In genomic region chr11:6705516-6705915, GRCm38 (mm10) we compare ENCODE assay signal across 20 mouse cellular contexts. TPM values are rescaled to one million over a fixed set of nuclear protein-coding genes. Genes with fewer than 3 reads are reported as not detected.
DNase-seq lines count a peak whose midpoint lies in the region; ATAC-seq lines count a peak whose summit lies in the region.
"Had no signal": no experiment of that assay in that cellular context is flagged by ENCODE, and none has a peak within 500 bp of the region (broad histone marks: within the 10 kb centered on the region; RNA-seq: fewer than 3 reads in every experiment).

No protein-coding gene starts in this region.

- no peak overlapping the region for H3K4me3 ChIP-seq in neural tube, embryonic 15.5 days (replicated peaks)
- H3K4me3 ChIP-seq: embryonic facial prominence, embryonic 12.5 days; heart, embryonic 10.5 days; hindbrain, embryonic 13.5 days had no signal

- no peak overlapping the region for H3K27ac ChIP-seq in neural tube, embryonic 15.5 days (replicated peaks)
- H3K27ac ChIP-seq: embryonic facial prominence, embryonic 12.5 days; heart, embryonic 10.5 days; hindbrain, embryonic 13.5 days had no signal

- H3K36me3 ChIP-seq in neural tube, embryonic 15.5 days = no peaks in the 10 kb centered on the region
- H3K36me3 ChIP-seq: embryonic facial prominence, embryonic 12.5 days; heart, embryonic 10.5 days; hindbrain, embryonic 13.5 days had no signal

- no peak overlapping the region for H3K9ac ChIP-seq in neural tube, embryonic 15.5 days (replicated peaks)
- H3K9ac ChIP-seq: embryonic facial prominence, embryonic 12.5 days; hindbrain, embryonic 13.5 days had no signal

- ATAC-seq in CD4-positive, CD25-positive, alpha-beta regulatory T cell, adult 4 months = no peak
- ATAC-seq in neural tube, embryonic 15.5 days (ENCODE audit: low FRiP score) = 0 out of 2 replicates have a peak, but pooled peaks have one; percentile 36
- ATAC-seq: forebrain, embryonic 16.5 days had no signal

- intact Hi-C loops in gastrocnemius, postnatal 36 days (cut with DNase I) = no loop called here

- no peaks in the 10 kb centered on the region for H3K27me3 ChIP-seq in neural tube, embryonic 15.5 days (replicated peaks)
- H3K27me3 ChIP-seq: embryonic facial prominence, embryonic 12.5 days had no signal

- H3K9me3 ChIP-seq in neural tube, embryonic 15.5 days (replicated peaks) = no peaks in the 10 kb centered on the region
- H3K9me3 ChIP-seq: hindbrain, embryonic 13.5 days had no signal

- H3K4me1 ChIP-seq in neural tube, embryonic 15.5 days = no peaks in the 10 kb centered on the region
- H3K4me1 ChIP-seq: embryonic facial prominence, embryonic 12.5 days; heart, embryonic 10.5 days had no signal

- no peak overlapping the region for H3K4me2 ChIP-seq in neural tube, embryonic 15.5 days
- H3K4me2 ChIP-seq: embryonic facial prominence, embryonic 12.5 days; hindbrain, embryonic 13.5 days had no signal

- 53% methylated on average over 5 of the region's 5 CpGs for WGBS in neural tube, embryonic 15.5 days

- DNase-seq in CD4-positive, CD25-positive, alpha-beta regulatory T cell, adult 2 months (ENCODE audit: low read depth, low spot score) = peak; percentile 42
- no peak for DNase-seq in neural tube, embryonic 10.5 days (ENCODE audit: extremely low spot score, low spot score)
- DNase-seq in CD4-positive helper T cell, adult 2 months (ENCODE audit: low read depth, low spot score) = peak; percentile 64
- peak; percentile 69 for DNase-seq in naive thymus-derived CD4-positive, alpha-beta T cell, adult 2 months (ENCODE audit: low read depth)
- no peak for DNase-seq in gastrocnemius, postnatal 36 days
- DNase-seq: adrenal gland, postnatal 10 days; B cell, adult 2 months; cerebellum, adult 11-12 months; cerebellum, adult 9-10 months; cerebellum, postnatal 25 days; gastrocnemius, postnatal 25 days; heart, adult 18-20 months; heart, postnatal 10 days; heart, postnatal 4 days had no signal

RNA-seq across cellular contexts. Expression of gene Ramp3, which starts 47.2 kb away (rescaled TPM):
- polyA plus RNA-seq in CD4-positive, CD25-positive, alpha-beta regulatory T cell, adult 4 months (2017; shearing (Covaris generic)) = 1 to 10 TPM; 4.2 to 5.6 TPM
- polyA plus RNA-seq in neural tube, embryonic 15.5 days (2015; fragmentation: Nextera tagmentation; extraction: Ambion mirVana) = 29.9 and 32.1 TPM in 2 replicates
- total RNA-seq in gastrocnemius, postnatal 36 days (2021) = under 1 TPM in 1 of 2 experiments, not detected in 1; 0.81 TPM

Comparison
In these comparisons a context has a peak if more than half of its experiments do, and no peak if none do; other contexts are left out.
1. DNase-seq: peak in CD4-positive, CD25-positive, alpha-beta regulatory T cell, adult 2 months (single experiment), CD4-positive helper T cell, adult 2 months (single experiment) and naive thymus-derived CD4-positive, alpha-beta T cell, adult 2 months (single experiment); none in neural tube, embryonic 10.5 days (single experiment) and gastrocnemius, postnatal 36 days (0 of 2).